Mouse (Mus musculus) olfactory bulb, adult 2 months (tissue): ENCODE data around the gene Def8.

Source experiments
- CTCF ChIP-seq: fragments of 200-500 bp; IDR thresholded peaks from 2 replicates; pipeline ENCODE4 v1.5.1; 2012; ENCODE audit warnings: low read depth, mild to moderate bottlenecking, low read length, moderate library complexity; ENCODE audit not compliant: insufficient read depth
- POLR2A ChIP-seq: fragments of 200-500 bp; IDR thresholded peaks from 2 replicates; pipeline ENCODE4 v1.6.1; 2012; ENCODE audit warnings: mild to moderate bottlenecking, low read depth, low read length, moderate library complexity; ENCODE audit not compliant: insufficient read depth

DNA sequence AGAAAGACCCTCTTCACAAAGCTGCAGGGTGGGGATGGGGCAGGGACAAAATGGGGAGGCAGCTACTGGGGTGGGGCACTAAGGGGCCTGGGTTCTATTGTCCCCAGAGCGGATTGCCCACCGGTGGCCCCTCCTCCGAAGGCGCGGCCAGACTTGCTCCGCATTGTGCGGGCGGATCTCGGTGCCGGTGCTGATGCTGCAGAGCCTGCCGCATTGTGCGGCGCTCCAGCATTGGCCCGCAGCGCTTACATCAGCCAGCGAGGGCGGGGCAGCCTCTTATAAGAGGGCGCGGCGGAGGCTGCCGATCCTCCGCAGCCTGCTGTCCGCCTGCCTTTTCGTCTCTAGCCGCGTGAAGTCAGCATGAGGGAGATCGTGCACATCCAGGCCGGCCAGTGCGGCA, 12.1 kb upstream of the Def8 start, which contains the start of gene Tubb3:
- TF ChIP-seq POLR2A, result peak; percentile 96
- no peak for TF ChIP-seq CTCF
